Mouse (Mus musculus): ENCODE measurements around the gene Ap2a1.
A peak's percentile ranks its signal among the peaks of the same experiment; 100 is the strongest.

GRCm38 (mm10) chr7:44974383-44975116 is 45.3 kb upstream of the Ap2a1 start, which contains the start of gene Cpt1c:
- TF ChIP-seq CTCF (IDR thresholded peaks at IDR 0.05; ENCODE audit: extremely low read depth, insufficient read depth, low read length): no peak
- peak; percentile 94 for TF ChIP-seq POLR2A (IDR thresholded peaks at IDR 0.05; ENCODE audit: extremely low read depth, insufficient read depth, low read length)

All from cortical plate, adult 2 months (tissue).